Mouse (Mus musculus): ENCODE data around the gene Atg16l2. TPM values are rescaled to one million over a fixed set of nuclear protein-coding genes. Genes with fewer than 3 reads are reported as not detected.
A peak's percentile ranks its signal among the peaks of the same experiment; 100 is the strongest.

Gene Atg16l2
- polyA plus RNA-seq, 1 experiment from 2014 or later: 20.0 TPM

DNA sequence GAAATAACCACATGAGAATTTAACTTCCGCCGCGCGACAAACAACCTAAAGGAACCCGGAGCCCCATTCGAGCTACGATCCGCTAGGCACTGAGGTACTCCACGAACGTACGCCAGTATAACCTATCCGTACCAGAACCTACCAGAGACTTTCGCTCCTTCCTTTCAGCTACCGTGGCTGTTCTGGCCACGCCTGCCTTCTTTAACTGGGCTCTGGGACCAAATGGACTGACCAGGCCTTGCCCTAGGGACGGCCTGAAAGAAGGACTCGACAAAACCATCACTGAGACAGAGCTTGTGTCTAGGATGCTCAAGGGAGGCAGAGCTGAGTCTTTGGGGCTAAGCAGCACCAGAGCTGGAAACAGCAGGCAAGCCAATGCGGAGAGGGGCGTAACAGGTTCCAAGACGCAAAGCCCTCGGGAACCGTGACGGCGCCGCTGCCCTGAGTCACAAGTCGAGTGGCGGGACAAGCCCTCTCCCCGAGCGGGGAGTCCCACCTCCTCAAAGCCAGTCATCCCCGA lies 630 bp downstream of the Atg16l2 start:
- no peaks in the 10 kb centered on the region for H3K27me3 ChIP-seq (ENCODE audit: control insufficient read depth, insufficient read depth, low read length)
- H3K9ac ChIP-seq (ENCODE audit: low read length): peak overlapping the region; percentile 86
- H3K4me1 ChIP-seq (ENCODE audit: control insufficient read depth, insufficient read depth, low read length): peaks cover 19% of the 10 kb centered on the region
- peak overlapping the region; percentile 70 for H3K27ac ChIP-seq (ENCODE audit: low read length)
- no peaks in the 10 kb centered on the region for H3K36me3 ChIP-seq (ENCODE audit: control insufficient read depth, insufficient read depth, low read length)
- peak overlapping the region; percentile 72 for H3K4me3 ChIP-seq (replicated peaks; ENCODE audit: low read length)
- peak; percentile 27 for ATAC-seq (ENCODE audit: insufficient read depth, low FRiP score)
- H3K9me3 ChIP-seq (replicated peaks; ENCODE audit: control insufficient read depth, low read length): no peaks in the 10 kb centered on the region
- H3K4me2 ChIP-seq (ENCODE audit: low read depth, low read length): peak overlapping the region; percentile 94
- WGBS: 3% methylated on average over 30 of the region's 30 CpGs

DNA sequence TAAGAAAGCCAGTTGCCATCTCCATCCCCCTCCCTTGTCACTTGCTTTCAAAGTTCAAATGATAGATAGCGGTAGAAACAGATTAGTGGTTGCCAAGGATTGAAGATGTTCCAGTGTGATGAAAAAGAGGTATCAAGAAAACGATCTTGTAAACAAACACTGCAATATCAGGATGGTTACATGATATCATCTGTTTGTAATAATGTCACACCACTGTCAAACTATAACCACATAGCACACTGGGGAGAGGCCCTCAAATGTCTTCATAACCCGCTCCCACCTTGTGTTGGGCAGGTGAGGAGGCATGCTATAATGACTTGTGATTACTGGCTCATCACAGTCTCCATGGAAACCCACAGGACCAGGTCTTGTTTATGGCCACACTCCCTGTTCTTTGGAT lies 3.7 kb downstream of the Atg16l2 start:
- Histone ChIP-seq H3K27ac (ENCODE audit: low read length) (no peak overlapping the region), H3K27me3 (ENCODE audit: control insufficient read depth, insufficient read depth, low read length) (no peaks in the 10 kb centered on the region), H3K4me3 (replicated peaks; ENCODE audit: low read length) (no peak overlapping the region), H3K9me3 (replicated peaks; ENCODE audit: control insufficient read depth, low read length) (no peaks in the 10 kb centered on the region), H3K36me3 (ENCODE audit: control insufficient read depth, insufficient read depth, low read length) (no peaks in the 10 kb centered on the region), H3K4me1 (ENCODE audit: control insufficient read depth, insufficient read depth, low read length) (peaks cover 22% of the 10 kb centered on the region), H3K4me2 (ENCODE audit: low read depth, low read length) (no peak overlapping the region), H3K9ac (ENCODE audit: low read length) (no peak overlapping the region)
- ATAC-seq (ENCODE audit: insufficient read depth, low FRiP score): no peak
- 75% methylated on average over 3 of the region's 3 CpGs for WGBS

DNA sequence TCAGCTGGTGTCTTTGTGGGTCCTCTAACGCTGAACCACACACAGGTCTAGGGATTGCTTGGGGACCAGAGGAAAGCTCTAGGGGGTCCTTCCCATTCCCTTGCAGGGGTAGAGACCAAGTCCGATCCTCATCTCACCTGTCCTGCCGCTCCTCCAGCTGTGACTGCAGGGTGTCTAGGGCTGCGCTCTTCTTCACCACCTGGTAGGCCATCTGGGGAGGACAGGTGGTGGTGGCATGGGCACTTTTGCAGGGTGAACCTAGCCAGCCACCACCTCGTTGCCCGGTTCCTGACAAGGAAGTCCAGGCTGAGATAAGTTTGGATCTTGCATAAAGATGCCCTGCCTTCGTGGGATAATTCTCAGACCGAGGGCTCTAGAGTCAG lies 5.0 kb downstream of the Atg16l2 start:
- Histone ChIP-seq H3K36me3 (ENCODE audit: control insufficient read depth, insufficient read depth, low read length) (no peaks in the 10 kb centered on the region), H3K9ac (ENCODE audit: low read length) (peak overlapping the region; percentile 56), H3K4me1 (ENCODE audit: control insufficient read depth, insufficient read depth, low read length) (peaks cover 17% of the 10 kb centered on the region; the same call in 1 of the 2 replicates), H3K4me2 (ENCODE audit: low read depth, low read length) (peak overlapping the region; percentile 67), H3K9me3 (replicated peaks; ENCODE audit: control insufficient read depth, low read length) (no peaks in the 10 kb centered on the region), H3K27me3 (ENCODE audit: control insufficient read depth, insufficient read depth, low read length) (no peaks in the 10 kb centered on the region), H3K4me3 (replicated peaks; ENCODE audit: low read length) (peak overlapping the region; percentile 41), H3K27ac (ENCODE audit: low read length) (no peak overlapping the region)
- ATAC-seq (ENCODE audit: insufficient read depth, low FRiP score): no peak
- 28% methylated on average over 8 of the region's 8 CpGs for WGBS

DNA sequence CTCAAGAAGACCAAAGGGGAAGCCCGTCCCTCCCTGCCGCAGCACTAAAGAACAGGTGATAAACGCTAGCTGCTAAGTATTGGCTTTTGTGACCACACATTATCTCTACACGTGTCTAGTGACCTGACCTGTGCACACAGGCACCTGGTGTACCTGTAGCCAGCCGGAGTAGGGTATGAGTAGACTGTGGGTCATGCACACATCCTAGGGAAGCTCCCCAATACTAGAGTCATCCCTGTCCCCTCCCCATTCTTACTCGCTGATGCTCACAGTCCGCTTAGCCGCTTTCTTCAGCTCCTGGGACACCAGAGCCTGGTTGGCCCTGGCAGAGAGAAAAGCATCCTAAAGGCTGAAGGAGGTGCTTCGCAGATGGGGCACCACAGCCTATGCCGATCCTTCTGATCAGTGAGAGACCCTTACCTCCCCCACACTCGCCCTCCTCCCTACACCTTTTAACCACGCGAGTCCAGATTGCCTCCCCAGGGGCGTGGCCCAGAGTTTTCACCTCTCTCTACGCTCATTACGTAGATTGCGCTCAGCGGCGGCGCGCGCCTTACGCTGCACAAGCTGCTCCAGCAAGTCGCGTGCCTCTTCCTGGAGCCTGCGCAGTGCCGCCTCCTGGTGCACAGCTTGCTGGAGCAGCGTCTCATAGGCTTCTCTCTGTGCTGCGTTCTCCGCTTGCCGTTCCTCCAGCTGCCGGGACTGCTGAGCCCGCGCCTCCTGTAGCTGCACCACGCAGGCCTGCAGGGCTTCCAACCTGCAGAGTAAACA lies 5.6 kb downstream of the Atg16l2 start:
- peak overlapping the region; percentile 56 for H3K9ac ChIP-seq (ENCODE audit: low read length)
- peaks cover 17% of the 10 kb centered on the region; the same call in 1 of the 2 replicates for H3K4me1 ChIP-seq (ENCODE audit: control insufficient read depth, insufficient read depth, low read length)
- H3K4me3 ChIP-seq (replicated peaks; ENCODE audit: low read length): peak overlapping the region; percentile 41
- no peaks in the 10 kb centered on the region for H3K36me3 ChIP-seq (ENCODE audit: control insufficient read depth, insufficient read depth, low read length)
- WGBS: 9% methylated on average over 35 of the region's 35 CpGs
- peak overlapping the region; percentile 67 for H3K4me2 ChIP-seq (ENCODE audit: low read depth, low read length)
- H3K27ac ChIP-seq (ENCODE audit: low read length): 0 out of 2 replicates have a peak overlapping the region, but pooled peaks have one; percentile 37
- ATAC-seq (ENCODE audit: insufficient read depth, low FRiP score): peak; percentile 83; the same call in 1 of the 2 replicates
- no peaks in the 10 kb centered on the region for H3K9me3 ChIP-seq (replicated peaks; ENCODE audit: control insufficient read depth, low read length)
- no peaks in the 10 kb centered on the region for H3K27me3 ChIP-seq (ENCODE audit: control insufficient read depth, insufficient read depth, low read length)

DNA sequence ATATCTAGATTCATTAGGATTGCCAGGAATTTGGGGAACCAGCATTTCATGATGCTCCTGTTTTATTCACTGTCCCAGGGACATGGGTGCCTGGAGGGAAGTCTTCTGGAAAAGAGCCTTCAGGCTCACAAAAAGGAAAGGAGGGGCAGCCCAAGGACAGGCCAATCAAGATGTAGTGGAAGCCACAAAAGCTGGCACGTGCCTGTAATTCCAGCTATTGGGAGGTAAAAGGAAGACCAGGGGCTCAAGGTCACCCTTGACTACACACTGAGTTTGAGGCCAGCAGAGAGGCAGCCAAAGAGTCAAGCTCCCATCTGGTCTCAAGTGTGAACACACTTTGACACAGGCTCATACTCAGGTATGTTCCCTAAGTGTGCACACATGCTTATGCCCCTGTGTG lies 6.6 kb downstream of the Atg16l2 start:
- Histone ChIP-seq H3K9me3 (replicated peaks; ENCODE audit: control insufficient read depth, low read length) (no peaks in the 10 kb centered on the region), H3K4me3 (replicated peaks; ENCODE audit: low read length) (no peak overlapping the region), H3K4me1 (ENCODE audit: control insufficient read depth, insufficient read depth, low read length) (peaks cover 9% of the 10 kb centered on the region; the same call in 1 of the 2 replicates), H3K9ac (ENCODE audit: low read length) (no peak overlapping the region), H3K27ac (ENCODE audit: low read length) (no peak overlapping the region), H3K27me3 (ENCODE audit: control insufficient read depth, insufficient read depth, low read length) (no peaks in the 10 kb centered on the region), H3K36me3 (ENCODE audit: control insufficient read depth, insufficient read depth, low read length) (no peaks in the 10 kb centered on the region), H3K4me2 (ENCODE audit: low read depth, low read length) (no peak overlapping the region)
- WGBS: 74% methylated on average over 1 of the region's 1 CpGs
- ATAC-seq (ENCODE audit: insufficient read depth, low FRiP score): no peak

DNA sequence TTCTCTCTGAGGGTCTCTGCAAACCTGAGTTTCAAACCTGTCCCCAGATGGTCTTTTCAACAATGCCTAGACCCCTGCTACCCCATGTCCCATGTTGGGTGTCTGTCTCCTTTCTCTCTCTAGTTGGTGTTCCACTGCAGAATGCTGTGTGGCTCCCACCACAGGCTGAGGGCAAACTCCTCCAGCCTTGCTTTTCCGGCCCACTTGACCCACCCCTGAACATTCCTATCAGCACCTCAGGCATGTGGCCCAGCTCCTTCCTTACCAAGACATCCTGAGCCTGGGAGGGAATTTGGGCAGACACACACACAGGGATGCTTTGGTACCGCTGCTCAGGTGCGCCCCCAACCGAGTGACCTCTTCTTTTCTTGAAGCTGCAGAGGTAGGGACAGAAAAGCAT lies 8.4 kb downstream of the Atg16l2 start:
- 68% methylated on average over 4 of the region's 4 CpGs for WGBS

DNA sequence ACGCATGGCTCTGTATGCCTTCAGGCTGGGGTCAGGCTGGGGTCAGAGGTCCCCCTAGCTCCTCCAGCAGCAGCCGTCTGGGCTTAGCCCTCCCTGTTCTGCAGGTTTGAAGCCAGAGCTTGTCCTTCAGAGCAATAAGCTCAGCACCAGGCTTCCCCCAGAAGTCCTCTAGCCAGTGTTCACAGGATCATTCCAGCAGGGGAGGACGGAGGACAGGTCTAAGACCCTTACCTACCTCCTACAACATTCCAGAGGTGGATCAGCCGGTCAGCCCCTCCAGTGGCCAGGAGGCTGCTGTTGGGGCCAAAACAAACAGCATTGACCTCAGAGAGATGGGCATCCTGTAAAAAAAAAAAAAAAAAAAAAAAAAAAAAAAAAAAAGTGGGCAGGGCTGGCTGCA lies 8.9 kb downstream of the Atg16l2 start:
- ATAC-seq (ENCODE audit: insufficient read depth, low FRiP score): no peak
- Histone ChIP-seq H3K36me3 (ENCODE audit: control insufficient read depth, insufficient read depth, low read length) (no peaks in the 10 kb centered on the region), H3K27me3 (ENCODE audit: control insufficient read depth, insufficient read depth, low read length) (no peaks in the 10 kb centered on the region), H3K4me1 (ENCODE audit: control insufficient read depth, insufficient read depth, low read length) (0 out of 2 replicates have a peak, but pooled peaks cover 8% of the 10 kb centered on the region), H3K9ac (ENCODE audit: low read length) (no peak overlapping the region), H3K4me3 (replicated peaks; ENCODE audit: low read length) (no peak overlapping the region), H3K27ac (ENCODE audit: low read length) (no peak overlapping the region), H3K4me2 (ENCODE audit: low read depth, low read length) (no peak overlapping the region), H3K9me3 (replicated peaks; ENCODE audit: control insufficient read depth, low read length) (no peaks in the 10 kb centered on the region)
- WGBS: 54% methylated on average over 4 of the region's 4 CpGs

More for the DNA sequence above, 8.4 kb downstream of the Atg16l2 start:
- H3K9ac ChIP-seq (ENCODE audit: low read length): no peak overlapping the region
- H3K27ac ChIP-seq (ENCODE audit: low read length): no peak overlapping the region
- no peaks in the 10 kb centered on the region for H3K9me3 ChIP-seq (replicated peaks; ENCODE audit: control insufficient read depth, low read length)
- H3K4me1 ChIP-seq (ENCODE audit: control insufficient read depth, insufficient read depth, low read length): 0 out of 2 replicates have a peak, but pooled peaks cover 8% of the 10 kb centered on the region
- no peaks in the 10 kb centered on the region for H3K27me3 ChIP-seq (ENCODE audit: control insufficient read depth, insufficient read depth, low read length)
- no peak overlapping the region for H3K4me3 ChIP-seq (replicated peaks; ENCODE audit: low read length)
- no peak for ATAC-seq (ENCODE audit: insufficient read depth, low FRiP score)
- no peaks in the 10 kb centered on the region for H3K36me3 ChIP-seq (ENCODE audit: control insufficient read depth, insufficient read depth, low read length)
- H3K4me2 ChIP-seq (ENCODE audit: low read depth, low read length): no peak overlapping the region

DNA sequence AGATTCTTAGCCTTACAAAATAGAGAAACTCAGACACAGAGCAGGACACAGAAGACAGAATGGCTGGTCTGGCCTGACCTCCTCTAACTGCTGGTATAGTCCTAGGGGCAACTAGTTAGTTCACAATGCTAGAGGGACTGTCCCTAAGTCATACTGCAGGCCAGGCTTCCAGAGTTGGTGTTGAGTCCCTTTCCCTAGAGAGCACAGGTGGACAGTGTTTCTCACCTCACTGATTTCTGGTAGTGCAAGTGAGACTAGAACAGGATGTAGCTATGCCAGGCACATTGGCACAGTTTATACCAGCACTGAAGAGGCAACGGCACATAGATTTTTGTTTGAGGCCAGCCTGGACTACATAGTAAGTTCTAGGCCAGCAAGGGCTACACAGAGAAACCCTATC lies 9.4 kb downstream of the Atg16l2 start:
- WGBS: 94% methylated on average over 1 of the region's 1 CpGs
- ATAC-seq (ENCODE audit: insufficient read depth, low FRiP score): no peak
- no peaks in the 10 kb centered on the region for H3K9me3 ChIP-seq (replicated peaks; ENCODE audit: control insufficient read depth, low read length)

DNA sequence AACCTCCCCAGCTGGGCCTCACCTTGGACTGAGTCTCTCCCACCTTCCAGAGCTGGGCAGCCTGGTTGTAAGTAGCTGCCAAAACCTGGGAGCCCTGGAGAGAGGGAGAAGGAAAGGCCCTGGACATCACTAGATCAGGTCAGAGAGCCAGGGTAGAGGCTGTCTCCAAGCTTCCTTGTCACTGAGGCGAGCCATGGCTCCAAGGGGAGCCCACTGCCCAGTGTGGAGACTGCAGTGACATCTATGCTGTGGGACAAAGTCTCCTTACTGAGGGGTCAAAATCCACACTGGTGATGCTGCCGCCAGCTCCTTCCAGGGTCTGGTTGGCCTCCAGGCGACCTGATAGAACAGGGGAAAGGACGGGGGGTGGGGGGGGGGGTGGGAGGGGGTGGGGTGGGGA lies 10.0 kb downstream of the Atg16l2 start:
- no peak for ATAC-seq (ENCODE audit: insufficient read depth, low FRiP score)
- 79% methylated on average over 4 of the region's 4 CpGs for WGBS
- H3K4me1 ChIP-seq (ENCODE audit: control insufficient read depth, insufficient read depth, low read length): 0 out of 2 replicates have a peak, but pooled peaks cover 8% of the 10 kb centered on the region
- H3K27me3 ChIP-seq (ENCODE audit: control insufficient read depth, insufficient read depth, low read length): no peaks in the 10 kb centered on the region
- no peak overlapping the region for H3K27ac ChIP-seq (ENCODE audit: low read length)
- H3K9ac ChIP-seq (ENCODE audit: low read length): no peak overlapping the region
- no peaks in the 10 kb centered on the region for H3K36me3 ChIP-seq (ENCODE audit: control insufficient read depth, insufficient read depth, low read length)
- H3K4me3 ChIP-seq (replicated peaks; ENCODE audit: low read length): no peak overlapping the region
- no peaks in the 10 kb centered on the region for H3K9me3 ChIP-seq (replicated peaks; ENCODE audit: control insufficient read depth, low read length)
- no peak overlapping the region for H3K4me2 ChIP-seq (ENCODE audit: low read depth, low read length)

More for the DNA sequence above, 9.4 kb downstream of the Atg16l2 start:
- no peak overlapping the region for H3K4me3 ChIP-seq (replicated peaks; ENCODE audit: low read length)
- H3K4me1 ChIP-seq (ENCODE audit: control insufficient read depth, insufficient read depth, low read length): 0 out of 2 replicates have a peak, but pooled peaks cover 8% of the 10 kb centered on the region
- H3K9ac ChIP-seq (ENCODE audit: low read length): no peak overlapping the region
- H3K36me3 ChIP-seq (ENCODE audit: control insufficient read depth, insufficient read depth, low read length): no peaks in the 10 kb centered on the region
- H3K27ac ChIP-seq (ENCODE audit: low read length): no peak overlapping the region
- no peak overlapping the region for H3K4me2 ChIP-seq (ENCODE audit: low read depth, low read length)
- no peaks in the 10 kb centered on the region for H3K27me3 ChIP-seq (ENCODE audit: control insufficient read depth, insufficient read depth, low read length)

Measured in stomach, embryonic 16.5 days (tissue).